Mouse (Mus musculus) MEL-GATA-1-ER (cell line): ENCODE data around the gene Sap18.
"Not testable (repeated sequence)": the region's sequence is repeated elsewhere in the genome, so short reads cannot be mapped to it uniquely, and the experiment has no call there.

ENCODE experiments used
- DNase-seq: peaks from one replicate; pipeline ENCODE4 v3.0.0-alpha.2; 2012; ENCODE audit warnings: low read depth; ENCODE audit errors: extremely low read depth

Sap18 gene

GRCm38 (mm10) chr14:57825788-57826751 is 28.1 kb downstream of the Sap18 start, which contains the start of the genes Ska3 and Mrpl57:
Gene Ska3, minus strand, starts transcription at chr14:57826185.
Gene Mrpl57, plus strand, starts transcription at chr14:57826234.
- peak; percentile 80 for DNase-seq

GRCm38 (mm10) chr14:57827284-57827683 is 29.3 kb downstream of the Sap18 start:
- DNase-seq, result peak; percentile 12

GRCm38 (mm10) chr14:57833526-57833925 is 35.5 kb downstream of the Sap18 start:
- no peak for DNase-seq

GRCm38 (mm10) chr14:57835157-57835556 is 37.2 kb downstream of the Sap18 start:
- DNase-seq, result no peak

GRCm38 (mm10) chr14:57844535-57844934 is 46.6 kb downstream of the Sap18 start:
- no peak for DNase-seq

- not testable (repeated sequence) for DNase-seq
Observed at GRCm38 (mm10) chr14:57848061-57848460, 50.1 kb downstream of the Sap18 start.

GRCm38 (mm10) chr14:57848646-57849045 is 50.7 kb downstream of the Sap18 start:
- no peak for DNase-seq

GRCm38 (mm10) chr14:57850330-57850729 is 52.4 kb downstream of the Sap18 start:
- no peak for DNase-seq

GRCm38 (mm10) chr14:57852961-57853360 is 55.0 kb downstream of the Sap18 start:
- no peak for DNase-seq

GRCm38 (mm10) chr14:57856037-57856436 is 58.1 kb downstream of the Sap18 start:
- not testable (repeated sequence) for DNase-seq
